Mouse (Mus musculus): ENCODE measurements around the gene Rsbn1.

DNA sequence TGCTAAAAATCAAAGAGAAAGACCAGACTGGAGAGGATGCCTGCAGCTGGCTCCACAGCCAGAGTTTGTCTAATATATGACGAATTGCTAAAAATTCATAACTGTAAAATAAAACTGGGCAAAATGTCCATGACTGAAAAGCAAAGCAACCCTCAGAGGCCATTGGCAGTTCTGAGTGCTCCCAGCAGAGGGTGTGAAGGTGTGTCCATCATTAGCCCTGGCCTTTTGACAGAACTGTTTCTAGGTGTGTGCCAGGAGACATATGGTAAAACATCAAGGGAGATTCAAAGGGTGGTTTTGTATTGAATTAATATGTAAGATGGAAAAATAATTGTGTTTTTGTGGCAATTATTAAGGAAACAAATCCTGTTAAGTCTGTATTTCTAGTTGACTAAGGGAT, 9.2 kb upstream of the Rsbn1 start:
- TF ChIP-seq POLR2A (IDR thresholded peaks at IDR 0.05; ENCODE audit: insufficient read depth, low read depth, low read length) (no peak), CTCF (IDR thresholded peaks at IDR 0.05; ENCODE audit: insufficient read depth, low read depth, low read length) (no peak)

Measured in olfactory bulb, adult 2 months (tissue).